Mouse (Mus musculus): ENCODE data around the gene Ube4b. TPM values are rescaled to one million over a fixed set of nuclear protein-coding genes. Genes with fewer than 3 reads are reported as not detected.

Gene Ube4b
- total RNA-seq, 2 experiments from 2014 or later, result 24.1 to 65.7 TPM

DNA sequence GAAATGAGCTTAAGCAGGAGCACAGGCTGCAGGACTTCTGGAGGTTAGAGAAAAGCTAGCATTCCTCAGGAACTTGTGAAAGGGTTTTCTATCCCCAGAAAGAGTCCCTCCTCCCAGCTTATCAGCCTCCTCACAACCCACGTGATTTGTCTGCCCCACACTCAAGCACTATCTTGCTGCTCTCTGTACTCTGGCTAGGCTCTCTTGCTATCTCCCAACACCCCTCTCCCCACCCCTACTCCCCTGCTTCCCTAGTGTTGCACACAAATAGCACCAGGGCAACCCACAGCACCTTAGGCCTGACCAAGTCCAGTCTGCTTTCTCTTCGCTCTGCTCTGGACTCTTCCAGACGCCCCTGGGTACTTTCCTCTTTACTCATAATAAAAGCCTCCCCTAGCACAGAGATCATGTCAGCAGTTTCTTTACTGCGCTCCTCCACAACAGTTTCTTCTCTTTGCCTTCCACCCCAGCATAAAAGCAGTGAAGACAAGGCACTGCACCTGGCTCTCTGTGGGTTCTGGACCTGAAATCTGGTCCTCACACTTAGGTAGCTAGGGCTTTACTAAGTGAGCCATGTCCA is 27.1 kb downstream of the Ube4b start:
- ATAC-seq (replicated peaks; ENCODE audit: low FRiP score, low TSS enrichment, poor library complexity, severe bottlenecking), result peak; percentile 90

- ATAC-seq (replicated peaks; ENCODE audit: low FRiP score, low TSS enrichment, poor library complexity, severe bottlenecking), result no peak
Observed at GRCm38 (mm10) chr4:149398181-149398735, 28.3 kb downstream of the Ube4b start.

DNA sequence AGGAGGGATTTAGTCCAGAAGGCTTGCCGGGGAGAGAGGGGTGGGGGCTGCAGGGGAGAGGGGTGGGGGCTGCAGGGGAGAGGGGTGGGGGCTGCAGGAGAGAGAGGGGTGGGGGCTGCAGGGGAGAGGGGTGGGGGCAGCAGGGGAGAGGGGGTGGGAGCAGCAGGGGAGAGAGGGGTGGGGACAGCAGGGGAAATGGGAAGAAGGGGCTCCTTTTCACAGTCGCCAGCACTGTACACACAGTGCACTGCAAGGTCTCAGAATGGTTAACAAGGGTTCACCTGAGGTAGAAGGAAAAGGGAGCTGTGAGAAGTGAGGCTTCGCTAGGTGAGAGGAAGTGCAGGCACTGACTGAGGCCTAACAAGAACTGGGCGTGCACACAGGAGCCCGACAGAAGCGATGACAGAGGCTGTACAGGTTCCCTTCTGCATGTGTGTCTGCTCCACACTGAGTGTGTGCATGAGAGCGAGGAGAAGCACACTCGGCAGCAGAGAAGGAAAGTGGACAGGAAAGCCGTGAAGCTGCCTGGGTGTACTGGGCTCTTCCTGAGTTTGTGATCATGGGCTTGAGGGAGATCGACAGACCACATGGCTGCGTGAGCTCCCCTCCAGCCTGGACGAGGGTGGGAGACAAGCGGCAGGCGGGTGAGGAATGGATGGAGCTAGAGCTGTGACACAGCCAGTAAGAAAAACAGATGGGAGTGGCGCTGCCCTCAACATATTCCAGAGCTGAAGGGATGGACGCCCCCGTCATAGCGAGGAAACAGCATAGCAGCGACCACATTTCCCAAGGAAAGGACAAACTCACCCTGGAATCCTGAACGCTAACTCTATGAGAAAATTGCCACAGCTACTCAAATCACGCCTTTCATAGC is 29.9 kb downstream of the Ube4b start:
- no peak for ATAC-seq (replicated peaks; ENCODE audit: low FRiP score, low TSS enrichment, poor library complexity, severe bottlenecking)

DNA sequence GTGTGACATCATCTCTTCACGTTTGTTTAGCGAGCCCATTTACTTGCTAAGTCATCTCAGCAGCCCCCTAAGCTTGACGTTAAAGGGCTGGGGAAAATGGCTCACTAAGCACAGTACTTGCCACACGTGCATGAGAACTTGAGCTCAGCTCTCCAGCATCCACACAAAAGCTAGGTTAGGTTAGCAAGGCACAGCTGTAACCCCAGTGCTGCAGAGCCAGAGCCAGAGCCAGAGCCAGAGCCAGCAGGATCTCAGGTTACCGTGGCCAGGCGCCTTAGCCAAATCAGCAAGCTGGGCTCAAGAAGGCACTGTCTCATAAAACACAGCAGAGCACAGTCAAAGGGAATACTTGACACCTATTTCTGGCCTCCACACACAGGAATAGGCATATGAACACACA is 31.0 kb downstream of the Ube4b start:
- ATAC-seq (replicated peaks; ENCODE audit: low FRiP score, low TSS enrichment, poor library complexity, severe bottlenecking), result no peak

- ATAC-seq (replicated peaks; ENCODE audit: low FRiP score, low TSS enrichment, poor library complexity, severe bottlenecking), result no peak
Observed at GRCm38 (mm10) chr4:149394292-149394691, 32.3 kb downstream of the Ube4b start.

- ATAC-seq (replicated peaks; ENCODE audit: low FRiP score, low TSS enrichment, poor library complexity, severe bottlenecking), result no peak
Observed at GRCm38 (mm10) chr4:149393311-149393995, 33.1 kb downstream of the Ube4b start.

- ATAC-seq (replicated peaks; ENCODE audit: low FRiP score, low TSS enrichment, poor library complexity, severe bottlenecking), result no peak
Observed at GRCm38 (mm10) chr4:149392359-149392758, 34.2 kb downstream of the Ube4b start.

DNA sequence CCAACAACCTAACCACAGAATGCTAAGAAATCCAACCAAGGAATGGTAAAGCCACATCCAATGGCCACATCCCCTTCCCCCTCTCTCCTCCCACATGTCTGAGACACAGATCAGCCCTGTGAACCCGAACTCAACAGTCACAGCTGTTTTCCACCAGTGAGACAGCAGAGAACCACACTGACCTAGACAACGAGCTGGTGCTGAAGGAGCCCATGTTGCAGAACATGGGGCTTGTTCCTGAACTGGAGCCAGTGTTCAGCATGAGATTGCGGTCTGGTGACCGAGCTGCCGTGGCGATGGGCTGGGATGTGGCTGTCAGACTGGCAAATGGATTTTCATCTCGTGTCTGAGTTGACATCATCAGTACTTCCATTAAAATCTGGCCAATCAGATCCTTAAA is 45.5 kb downstream of the Ube4b start:
- no peak for ATAC-seq (replicated peaks; ENCODE audit: low FRiP score, low TSS enrichment, poor library complexity, severe bottlenecking)

DNA sequence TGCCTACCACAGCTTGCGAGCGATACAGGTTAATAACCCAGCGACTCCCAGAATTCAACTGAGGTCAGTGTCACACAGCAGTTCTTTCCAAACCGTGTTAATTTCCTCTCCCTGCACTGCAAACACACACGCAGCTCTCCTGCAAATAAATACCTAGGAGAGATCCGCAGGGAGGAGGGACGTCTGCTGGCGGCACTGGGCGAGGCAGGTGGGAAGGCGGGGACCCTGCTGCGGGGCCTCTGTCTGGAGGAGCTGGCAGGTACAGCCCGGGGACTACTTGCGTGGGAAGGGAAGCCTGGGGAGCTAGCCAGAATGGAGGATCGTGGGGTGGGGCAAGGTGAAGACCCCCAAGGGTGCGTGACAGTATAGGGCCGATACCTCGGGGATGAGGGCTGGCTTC is 46.7 kb downstream of the Ube4b start:
- no peak for ATAC-seq (replicated peaks; ENCODE audit: low FRiP score, low TSS enrichment, poor library complexity, severe bottlenecking)

- no peak for ATAC-seq (replicated peaks; ENCODE audit: low FRiP score, low TSS enrichment, poor library complexity, severe bottlenecking)
Observed at GRCm38 (mm10) chr4:149378819-149379218, 47.7 kb downstream of the Ube4b start.

DNA sequence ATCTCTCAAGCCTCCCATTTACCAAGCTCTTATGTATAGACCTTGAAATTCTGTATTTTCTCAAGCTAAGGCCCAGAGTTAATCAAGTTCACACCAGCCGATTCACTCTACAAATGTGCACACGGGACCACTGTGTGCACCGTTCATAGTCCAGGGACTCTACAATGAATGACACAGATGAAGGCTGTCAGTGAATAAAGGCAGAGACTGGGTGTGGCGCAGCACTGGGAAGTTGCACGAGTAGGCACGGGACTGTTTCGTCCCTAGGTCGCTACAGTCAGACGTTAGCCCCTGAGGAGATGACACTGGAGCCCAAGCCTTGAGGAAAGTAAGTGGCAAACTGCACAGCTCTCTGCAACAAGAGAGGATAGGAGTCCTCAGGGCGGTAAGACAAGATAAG is 50.5 kb downstream of the Ube4b start:
- ATAC-seq (replicated peaks; ENCODE audit: low FRiP score, low TSS enrichment, poor library complexity, severe bottlenecking), result no peak

- ATAC-seq (replicated peaks; ENCODE audit: low FRiP score, low TSS enrichment, poor library complexity, severe bottlenecking), result no peak
Observed at GRCm38 (mm10) chr4:149374662-149375061, 51.9 kb downstream of the Ube4b start.

- ATAC-seq (replicated peaks; ENCODE audit: low FRiP score, low TSS enrichment, poor library complexity, severe bottlenecking), result no peak
Observed at GRCm38 (mm10) chr4:149373927-149374326, 52.6 kb downstream of the Ube4b start.

DNA sequence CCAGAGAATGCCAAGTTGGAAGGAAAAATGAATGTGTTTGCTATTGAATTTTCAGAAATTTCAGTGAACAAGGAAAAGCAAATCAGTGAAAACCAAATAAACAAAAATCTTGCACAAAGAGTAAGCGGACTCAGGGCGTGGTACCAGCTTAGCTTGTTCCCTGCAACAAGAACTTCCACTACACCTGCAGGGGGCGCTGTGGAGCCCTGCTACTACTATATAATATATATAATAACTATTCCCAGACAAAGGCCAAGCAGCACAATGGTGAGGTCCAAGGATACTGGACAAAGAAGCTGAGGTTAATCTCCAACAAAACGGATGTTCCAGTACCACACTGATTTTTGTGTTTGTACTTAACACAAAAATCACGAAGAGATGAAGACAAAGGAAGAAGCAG is 53.1 kb downstream of the Ube4b start:
- ATAC-seq (replicated peaks; ENCODE audit: low FRiP score, low TSS enrichment, poor library complexity, severe bottlenecking), result no peak

DNA sequence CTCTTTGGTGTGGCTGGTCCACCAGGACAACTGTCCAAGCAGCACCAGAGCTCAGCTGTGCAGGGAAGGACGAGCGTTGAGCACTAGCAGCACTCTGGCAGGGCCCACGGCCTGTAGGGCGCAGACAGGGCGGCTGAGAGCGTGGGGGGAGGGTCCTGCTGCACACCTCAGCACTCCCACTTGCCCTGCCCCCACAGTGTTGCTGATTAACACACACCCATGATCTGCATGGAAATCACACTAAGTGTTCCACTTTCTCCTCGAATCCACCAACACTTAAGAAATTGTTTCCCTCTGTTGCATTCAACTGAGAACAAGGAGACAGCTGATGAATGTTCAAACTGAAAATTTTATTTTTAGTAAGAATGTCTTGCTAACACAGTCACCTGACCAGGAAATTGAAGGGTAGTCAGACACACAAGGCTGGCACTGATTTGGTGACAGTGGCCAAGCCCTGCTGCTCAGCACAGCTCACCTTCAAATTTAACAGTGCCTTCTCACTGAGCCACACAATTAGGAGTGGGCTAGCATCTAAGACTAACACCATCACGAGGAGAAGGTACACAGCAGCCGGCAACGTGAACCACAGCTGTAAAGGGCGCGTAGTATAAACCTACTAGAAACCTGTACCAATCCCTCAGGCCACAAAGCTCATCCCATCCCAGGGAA is 60.7 kb downstream of the Ube4b start:
- ATAC-seq (replicated peaks; ENCODE audit: low FRiP score, low TSS enrichment, poor library complexity, severe bottlenecking), result no peak

DNA sequence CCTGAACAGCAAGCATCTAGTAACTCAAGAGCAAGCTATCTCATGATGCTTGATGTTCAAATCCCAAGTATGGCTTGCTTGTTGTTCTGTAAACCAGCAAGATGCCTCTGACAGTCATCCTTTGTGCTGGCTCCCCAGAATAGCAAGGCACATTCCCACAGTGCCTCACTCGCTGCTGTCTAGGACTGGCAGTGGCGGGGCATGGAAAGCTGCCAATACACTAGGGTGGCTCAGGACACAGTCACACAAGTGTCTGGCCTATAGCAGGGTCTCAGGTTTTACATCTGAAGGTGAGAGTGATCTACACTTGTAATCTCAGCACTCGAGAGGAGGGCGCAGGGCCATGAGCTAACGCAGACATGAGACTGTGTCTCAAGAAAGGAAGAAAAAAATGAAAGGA is 61.7 kb downstream of the Ube4b start:
- no peak for ATAC-seq (replicated peaks; ENCODE audit: low FRiP score, low TSS enrichment, poor library complexity, severe bottlenecking)

DNA sequence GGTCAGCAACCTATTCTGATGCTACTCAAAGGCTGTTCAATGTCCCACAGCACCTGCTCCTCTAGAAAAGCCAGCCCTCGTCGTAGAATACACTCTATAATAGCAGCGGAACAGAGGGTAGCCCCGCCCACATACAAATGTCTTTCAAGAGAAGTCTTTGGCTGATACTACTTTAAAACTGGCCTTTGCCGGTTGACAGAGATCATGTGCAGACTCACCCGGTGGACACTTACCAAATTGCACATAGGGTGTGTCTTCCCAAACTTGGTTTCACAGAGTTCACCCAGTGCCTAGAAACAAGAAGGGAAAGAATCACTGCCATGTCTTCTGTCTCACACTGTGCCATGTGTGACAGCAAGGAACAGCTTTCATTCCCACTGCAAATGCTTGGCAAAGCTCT is 65.5 kb downstream of the Ube4b start:
- ATAC-seq (replicated peaks; ENCODE audit: low FRiP score, low TSS enrichment, poor library complexity, severe bottlenecking), result 0 out of 2 replicates have a peak, but pooled peaks have one; percentile 19

- ATAC-seq (replicated peaks; ENCODE audit: low FRiP score, low TSS enrichment, poor library complexity, severe bottlenecking), result no peak
Observed at GRCm38 (mm10) chr4:149360647-149361046, 65.9 kb downstream of the Ube4b start.

GRCm38 (mm10) chr4:149357982-149358381 is 68.6 kb downstream of the Ube4b start:
- no peak for ATAC-seq (replicated peaks; ENCODE audit: low FRiP score, low TSS enrichment, poor library complexity, severe bottlenecking)

GRCm38 (mm10) chr4:149354671-149355070 is 71.9 kb downstream of the Ube4b start:
- ATAC-seq (replicated peaks; ENCODE audit: low FRiP score, low TSS enrichment, poor library complexity, severe bottlenecking), result no peak
